Mouse (Mus musculus): ENCODE data around the gene Vmn2r95.
"Not testable (repeated sequence)": the region's sequence is repeated elsewhere in the genome, so short reads cannot be mapped to it uniquely, and the experiment has no call there.

The Vmn2r95 gene

GRCm38 (mm10) chr17:18423778-18424177, at the start of gene Vmn2r95:
Gene Vmn2r95 (plus strand): TSS chr17:18424078.
- no peak for DNase-seq

- no peak for DNase-seq
These were observed 31.8 kb downstream of the Vmn2r95 start for GRCm38 (mm10) chr17:18455619-18456140.

DNA sequence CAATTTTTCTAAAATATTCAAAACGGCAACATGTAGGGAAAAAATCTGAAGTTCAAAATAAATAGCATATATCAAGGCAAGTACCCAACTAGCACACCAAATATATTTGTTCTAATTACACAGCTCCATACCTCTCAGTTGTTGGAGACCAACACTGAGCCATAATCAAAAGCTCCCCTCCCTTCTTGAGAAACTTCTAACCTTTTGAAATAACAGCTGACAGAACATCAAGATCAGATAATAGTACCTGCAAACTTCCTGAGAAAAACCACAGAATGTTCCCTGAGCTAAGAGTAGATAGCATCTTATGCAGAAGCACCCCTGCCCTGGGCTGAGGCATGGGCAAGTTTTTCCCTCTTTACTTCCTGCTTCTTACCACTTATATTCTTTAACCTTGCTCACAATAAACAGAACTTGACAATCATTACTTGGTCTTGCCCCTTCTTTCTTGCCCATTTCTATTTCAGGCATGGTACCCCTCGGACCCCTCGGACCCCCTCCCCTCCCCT, 34.3 kb downstream of the Vmn2r95 start:
- DNase-seq: not testable (repeated sequence)

- DNase-seq: no peak
These were observed 38.8 kb downstream of the Vmn2r95 start for GRCm38 (mm10) chr17:18462695-18463094.

GRCm38 (mm10) chr17:18479885-18480284, 56.0 kb downstream of the Vmn2r95 start:
- no peak for DNase-seq
